14 mouse cellular contexts compared by ENCODE assay signal in the genomic region with DNA sequence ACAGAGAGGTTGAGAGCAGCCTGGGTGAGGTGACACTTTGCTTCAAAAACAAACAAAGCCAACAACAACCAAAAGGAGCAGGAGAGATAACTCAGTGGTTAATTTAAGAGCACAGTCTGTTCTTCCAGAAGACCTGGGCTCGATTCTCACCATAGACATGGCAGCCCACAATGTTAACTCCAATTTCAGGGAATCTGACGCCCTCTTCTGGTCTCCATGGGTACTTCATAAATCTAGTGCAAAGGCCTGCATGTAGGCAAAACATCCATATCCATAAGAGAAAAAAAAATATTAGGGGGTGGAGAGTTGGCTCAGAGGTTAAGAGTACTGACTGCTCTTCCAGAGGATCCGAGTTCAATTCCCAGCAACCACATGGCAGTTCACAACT. TPM values are rescaled to one million over a fixed set of nuclear protein-coding genes. Genes with fewer than 3 reads are reported as not detected.
A peak's percentile ranks its signal among the peaks of the same experiment; 100 is the strongest.
DNase-seq lines count a peak whose midpoint lies in the region; ATAC-seq and TF ChIP-seq lines count a peak whose summit lies in the region.
"Had no signal": no experiment of that assay in that cellular context is flagged by ENCODE, and none has a peak within 500 bp of the region (broad histone marks: within the 10 kb centered on the region; RNA-seq: fewer than 3 reads in every experiment).

No protein-coding gene starts in this region.

- H3K4me3 ChIP-seq in heart, postnatal 0 days (ENCODE audit: low read depth, low read length): no peak overlapping the region
- H3K4me3 ChIP-seq: heart, embryonic 15.5 days; liver, embryonic 15.5 days; myocyte; stomach, embryonic 15.5 days had no signal

- 45% methylated on average over 3 of the region's 3 CpGs for WGBS in heart, postnatal 0 days

- no peak overlapping the region for H3K4me2 ChIP-seq in heart, postnatal 0 days (ENCODE audit: low read depth, low read length)
- H3K4me2 ChIP-seq: heart, embryonic 15.5 days; liver, embryonic 15.5 days; stomach, embryonic 15.5 days had no signal

- intact Hi-C loops in heart, postnatal 25 days (cut with DNase I): loop anchor here (2.0 to 5.0 kb wide), 3 partner anchors 16 to 38 kb away; partner anchors contain the start of gene Rfc2

- no peak for TF ChIP-seq EP300 in heart, postnatal 0 days (IDR thresholded peaks at IDR 0.05; ENCODE audit: low read depth)

- H3K9me3 ChIP-seq in heart, postnatal 0 days (replicated peaks; ENCODE audit: control insufficient read depth, low read length): no peaks in the 10 kb centered on the region
- H3K9me3 ChIP-seq: heart, embryonic 15.5 days; liver, embryonic 15.5 days; stomach, embryonic 15.5 days had no signal

- H3K27me3 ChIP-seq in heart, postnatal 0 days (ENCODE audit: control insufficient read depth, insufficient read depth, low read length): no peaks in the 10 kb centered on the region
- H3K27me3 ChIP-seq: heart, embryonic 15.5 days; stomach, embryonic 15.5 days had no signal

- H3K9ac ChIP-seq in heart, postnatal 0 days (replicated peaks; ENCODE audit: low read depth, low read length): no peak overlapping the region
- H3K9ac ChIP-seq: heart, embryonic 15.5 days; liver, embryonic 15.5 days; stomach, embryonic 15.5 days had no signal

- no peak for DNase-seq in heart, postnatal 0 days (ENCODE audit: low spot score)
- no peak for DNase-seq in heart, postnatal 25 days (ENCODE audit: low spot score)
- peak; percentile 61 for DNase-seq in lung, postnatal 10 days
- no peak for DNase-seq in lung, postnatal 25 days (ENCODE audit: low spot score)
- DNase-seq in R1 (ENCODE audit: low read depth, low spot score): peak; percentile 74
- peak; percentile 45 for DNase-seq in retina, embryonic 14.5 days (ENCODE audit: low spot score)
- DNase-seq in left cerebral cortex, adult 18-20 months (ENCODE audit: low spot score in 2 of 2): no peak
- DNase-seq in spleen, postnatal 10 days (ENCODE audit: low spot score in 2 of 2): no peak
- DNase-seq: kidney, adult 11 months had no signal

- H3K27ac ChIP-seq in heart, postnatal 0 days (ENCODE audit: low read depth): no peak overlapping the region
- H3K27ac ChIP-seq: heart, embryonic 15.5 days; liver, embryonic 15.5 days; stomach, embryonic 15.5 days had no signal

- H3K4me1 ChIP-seq in heart, postnatal 0 days (ENCODE audit: control insufficient read depth, insufficient read depth): peaks cover 16% of the 10 kb centered on the region

- no peak for ATAC-seq in heart, postnatal 0 days (ENCODE audit: insufficient read depth, low read depth)

- 0 out of 2 replicates have a peak, but pooled peaks have one; percentile 8 for TF ChIP-seq CTCF in heart, postnatal 0 days (IDR thresholded peaks at IDR 0.05; ENCODE audit: low read depth)

- no peaks in the 10 kb centered on the region for H3K36me3 ChIP-seq in heart, postnatal 0 days (replicated peaks; ENCODE audit: control insufficient read depth, insufficient read depth, low read length)
- H3K36me3 ChIP-seq: heart, embryonic 15.5 days; liver, embryonic 15.5 days; stomach, embryonic 15.5 days had no signal

RNA-seq across cellular contexts. Expression of gene Clip2, which starts 7.0 kb away (rescaled TPM):
- total RNA-seq in heart, postnatal 0 days (2014; rRNA removed; ENCODE audit: low replicate concordance): 11.3 and 14.0 TPM in 2 replicates
- polyA plus RNA-seq in heart, postnatal 0 days (2015; fragmentation: Nextera tagmentation; extraction: Ambion mirVana): 0.86 and 0.87 TPM in 2 replicates
- total RNA-seq in heart, postnatal 25 days (2021): 1 to 10 TPM; 6.9 to 7.9 TPM
- total RNA-seq in left cerebral cortex, adult 18-20 months (2021): 100 to 1,000 TPM; 116 to 119 TPM

RNA-seq across cellular contexts. Expression of gene Syna, which starts 14.7 kb away (rescaled TPM):
- total RNA-seq in heart, postnatal 0 days (2014; rRNA removed; ENCODE audit: low replicate concordance): not detected in 2 replicates
- not detected in 2 replicates for polyA plus RNA-seq in heart, postnatal 0 days (2015; fragmentation: Nextera tagmentation; extraction: Ambion mirVana)
- not detected for total RNA-seq in heart, postnatal 25 days (2021)
- under 1 TPM in 1 of 2 experiments, not detected in 1; 0.21 TPM for total RNA-seq in left cerebral cortex, adult 18-20 months (2021)
- total RNA-seq: gastrocnemius, adult 8-10 months had no signal
- polyA plus RNA-seq: liver, embryonic 15.5 days had no signal

RNA-seq across cellular contexts. Expression of gene Rfc2, which starts 35.9 kb away (rescaled TPM):
- 53.1 and 64.6 TPM in 2 replicates for total RNA-seq in heart, postnatal 0 days (2014; rRNA removed; ENCODE audit: low replicate concordance)
- 92.1 and 99.5 TPM in 2 replicates for polyA plus RNA-seq in heart, postnatal 0 days (2015; fragmentation: Nextera tagmentation; extraction: Ambion mirVana)
- 10 to 100 TPM; 24.8 TPM for total RNA-seq in heart, postnatal 25 days (2021)
- total RNA-seq in left cerebral cortex, adult 18-20 months (2021): 10 to 100 TPM; 54.9 to 64.6 TPM

Comparison
In these comparisons a context has a peak if more than half of its experiments do, and no peak if none do; other contexts are left out.
1. DNase-seq: peak in lung, postnatal 10 days (single experiment), R1 (single experiment) and retina, embryonic 14.5 days (single experiment); none in heart, postnatal 0 days (single experiment), heart, postnatal 25 days (single experiment), lung, postnatal 25 days (single experiment), left cerebral cortex, adult 18-20 months (0 of 2) and spleen, postnatal 10 days (0 of 2).